Mouse (Mus musculus) lung, adult 2 months (tissue): ENCODE measurements around the gene Eif3c. TPM values are rescaled to one million over a fixed set of nuclear protein-coding genes. Genes with fewer than 3 reads are reported as not detected.

Experiments
- DNase-seq: peaks from one replicate; pipeline ENCODE4 v3.0.0; 2022
- H3K4me1 ChIP-seq: fragments of 200-500 bp; 2 replicates; pipeline ENCODE4 v1.6.1; 2011; ENCODE audit warnings: low read length; ENCODE audit not compliant: control insufficient read depth, insufficient read depth
- H3K4me3 ChIP-seq: fragments of 200-500 bp; replicated peaks from 2 replicates; pipeline ENCODE3; 2011; ENCODE audit warnings: low read depth, mild to moderate bottlenecking, control low read depth, low read length; ENCODE audit errors: extremely low read depth
- CTCF ChIP-seq: fragments of 200-500 bp; IDR thresholded peaks from 2 replicates; pipeline ENCODE4 v1.5.1; 2011; ENCODE audit warnings: mild to moderate bottlenecking, low read length, control low read depth; ENCODE audit not compliant: insufficient read depth
- POLR2A ChIP-seq: fragments of 200-500 bp; IDR thresholded peaks from 2 replicates; pipeline ENCODE4 v1.6.1; 2011; ENCODE audit warnings: low read depth, mild to moderate bottlenecking, control low read depth, low read length, borderline replicate concordance; ENCODE audit errors: extremely low read depth
- WGBS: fragments of 180-500 bp; shearing (Covaris S2); methylation state at CpG from one replicate; pipeline ENCODE4 v1.1.7; 2018; 5-methylcytosine and 5-hydroxymethylcytosine counted together
- polyA plus RNA-seq: library from polyadenylated mRNA; depleted of rRNA; stranded (reverse); fragments of >200 nt; gene quantifications from 2 replicates; pipeline ENCODE4 v1.2.3, GENCODE M21; 2012

Eif3c gene
- polyA plus RNA-seq, 1 experiment: 83.9 TPM

- TF ChIP-seq POLR2A: no peak
- TF ChIP-seq CTCF: no peak
- 65% methylated on average over 3 of the region's 3 CpGs for WGBS
- DNase-seq: no peak
Measured at GRCm38 (mm10) chr7:126523316-126523715, 42.9 kb downstream of the Eif3c start.

GRCm38 (mm10) chr7:126519513-126519912, 46.7 kb downstream of the Eif3c start:
- Histone ChIP-seq H3K4me1 (no peaks in the 10 kb centered on the region), H3K4me3 (no peak overlapping the region)
- no peak for TF ChIP-seq CTCF
- no peak for TF ChIP-seq POLR2A
- 48% methylated on average over 2 of the region's 2 CpGs for WGBS
- no peak for DNase-seq

More at GRCm38 (mm10) chr7:126523316-126523715, 42.9 kb downstream of the Eif3c start:
- Histone ChIP-seq H3K4me1 (no peaks in the 10 kb centered on the region), H3K4me3 (no peak overlapping the region)

GRCm38 (mm10) chr7:126518261-126518941, 47.8 kb downstream of the Eif3c start:
- WGBS: 71% methylated on average over 5 of the region's 5 CpGs
- no peak for DNase-seq
- Histone ChIP-seq H3K4me1 (no peaks in the 10 kb centered on the region), H3K4me3 (no peak overlapping the region)
- TF ChIP-seq POLR2A: no peak
- no peak for TF ChIP-seq CTCF

- no peak for TF ChIP-seq POLR2A
- no peak for TF ChIP-seq CTCF
- 50% methylated on average over 3 of the region's 3 CpGs for WGBS
- DNase-seq: no peak
- H3K4me1 ChIP-seq: no peaks in the 10 kb centered on the region
- H3K4me3 ChIP-seq: no peak overlapping the region
Measured at GRCm38 (mm10) chr7:126511287-126511686, 54.9 kb downstream of the Eif3c start.

GRCm38 (mm10) chr7:126507126-126507778, 59.0 kb downstream of the Eif3c start:
- DNase-seq: no peak
- TF ChIP-seq CTCF: no peak
- TF ChIP-seq POLR2A: no peak
- Histone ChIP-seq H3K4me1 (no peaks in the 10 kb centered on the region), H3K4me3 (no peak overlapping the region)
- 74% methylated on average over 8 of the region's 8 CpGs for WGBS

GRCm38 (mm10) chr7:126504913-126505312, 61.3 kb downstream of the Eif3c start:
- Histone ChIP-seq H3K4me3 (no peak overlapping the region), H3K4me1 (0 out of 2 replicates have a peak, but pooled peaks cover 5% of the 10 kb centered on the region)
- DNase-seq: no peak
- TF ChIP-seq CTCF (no peak), POLR2A (no peak)
- 53% methylated on average over 2 of the region's 2 CpGs for WGBS

GRCm38 (mm10) chr7:126503273-126503878, 62.8 kb downstream of the Eif3c start, which contains the start of gene Atxn2l:
Atxn2l (minus strand) TSS chr7:126503437.
- Histone ChIP-seq H3K4me3 (peak within 1 kb of the TSS; percentile 90), H3K4me1 (0 out of 2 replicates have a peak, but pooled peaks cover 5% of the 10 kb centered on the region)
- peak; percentile 98 for DNase-seq
- WGBS: 1% methylated on average over 71 of the region's 72 CpGs
- TF ChIP-seq POLR2A: peak; percentile 55; the same call in 1 of the 2 replicates
- peak; percentile 28; the same call in 1 of the 2 replicates for TF ChIP-seq CTCF

GRCm38 (mm10) chr7:126502751-126503150, 63.5 kb downstream of the Eif3c start:
- H3K4me1 ChIP-seq: 0 out of 2 replicates have a peak, but pooled peaks cover 5% of the 10 kb centered on the region
- peak overlapping the region; percentile 90 for H3K4me3 ChIP-seq
- TF ChIP-seq CTCF (no peak), POLR2A (no peak)
- DNase-seq: no peak
- WGBS: under 1% methylated on average over 40 of the region's 40 CpGs

GRCm38 (mm10) chr7:126502023-126502741, 64.0 kb downstream of the Eif3c start:
- Histone ChIP-seq H3K4me1 (0 out of 2 replicates have a peak, but pooled peaks cover 5% of the 10 kb centered on the region), H3K4me3 (peak overlapping the region; percentile 90)
- TF ChIP-seq POLR2A (peak; percentile 58; the same call in 1 of the 2 replicates), CTCF (no peak)
- peak; percentile 91 for DNase-seq
- under 1% methylated on average over 56 of the region's 57 CpGs for WGBS
